Comparison of ENCODE assay signal across 11 mouse cellular contexts in the genomic region with DNA sequence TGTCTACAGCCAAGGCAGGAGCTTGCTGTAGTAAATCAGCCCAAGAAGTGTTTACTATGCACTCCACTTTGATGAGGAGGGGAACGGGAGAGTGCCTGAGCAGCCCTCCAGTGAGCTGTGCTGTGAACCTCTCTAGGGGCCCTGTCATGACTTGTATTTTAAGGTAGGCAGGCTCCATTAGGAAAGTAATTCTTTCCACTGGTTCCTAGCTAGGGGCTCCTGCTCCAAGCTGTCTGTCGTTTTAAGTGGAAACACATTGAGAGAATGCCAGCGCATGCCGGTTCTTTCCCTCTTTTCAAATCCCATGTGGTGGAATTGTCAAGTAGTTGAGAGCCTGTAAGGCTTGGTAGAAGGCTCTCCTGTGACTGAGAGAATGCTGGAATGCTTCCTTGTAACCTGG.
DNase-seq lines count a peak whose midpoint lies in the region; ATAC-seq and TF ChIP-seq lines count a peak whose summit lies in the region.
"Had no signal": no experiment of that assay in that cellular context is flagged by ENCODE, and none has a peak within 500 bp of the region (broad histone marks: within the 10 kb centered on the region; RNA-seq: fewer than 3 reads in every experiment).

No protein-coding gene starts in this region.

- peak overlapping the region; percentile 82 for H3K4me2 ChIP-seq in midbrain, embryonic 16.5 days (ENCODE audit: low read length)
- H3K4me2 ChIP-seq in intestine, postnatal 0 days (replicated peaks; ENCODE audit: low read depth), result no peak overlapping the region
- no peak overlapping the region for H3K4me2 ChIP-seq in intestine, embryonic 16.5 days (ENCODE audit: low read depth, low read length)
- H3K4me2 ChIP-seq: liver, embryonic 15.5 days; stomach, embryonic 15.5 days had no signal

- no peaks in the 10 kb centered on the region for H3K9me3 ChIP-seq in midbrain, embryonic 16.5 days (replicated peaks; ENCODE audit: control insufficient read depth, low read length, poor library complexity, severe bottlenecking)
- H3K9me3 ChIP-seq in intestine, postnatal 0 days (ENCODE audit: control insufficient read depth), result no peaks in the 10 kb centered on the region
- H3K9me3 ChIP-seq in intestine, embryonic 16.5 days (ENCODE audit: control insufficient read depth, low read length), result no peaks in the 10 kb centered on the region
- H3K9me3 ChIP-seq: liver, embryonic 15.5 days; stomach, embryonic 15.5 days had no signal

- no peaks in the 10 kb centered on the region for H3K27me3 ChIP-seq in midbrain, embryonic 16.5 days (ENCODE audit: control insufficient read depth, insufficient read depth, low read depth, low read length)
- 0 out of 2 replicates have a peak, but pooled peaks cover 16% of the 10 kb centered on the region for H3K27me3 ChIP-seq in intestine, postnatal 0 days (replicated peaks; ENCODE audit: control insufficient read depth, insufficient read depth, low read length)
- H3K27me3 ChIP-seq in intestine, embryonic 16.5 days (replicated peaks; ENCODE audit: control insufficient read depth, insufficient read depth, low read length), result 0 out of 2 replicates have a peak, but pooled peaks cover 12% of the 10 kb centered on the region
- H3K27me3 ChIP-seq: stomach, embryonic 15.5 days had no signal

- TF ChIP-seq CTCF in intestine, postnatal 0 days (IDR thresholded peaks at IDR 0.05; ENCODE audit: low read depth), result no peak

- 43% methylated on average over 4 of the region's 4 CpGs for WGBS in midbrain, embryonic 16.5 days
- WGBS in intestine, postnatal 0 days, result 56% methylated on average over 4 of the region's 4 CpGs
- WGBS in intestine, embryonic 16.5 days, result 59% methylated on average over 4 of the region's 4 CpGs

- DNase-seq in cerebellum, adult 11-12 months, result peak; percentile 43
- DNase-seq in cerebellum, postnatal 4 days (ENCODE audit: low spot score in 2 of 2), result no peak
- DNase-seq in cerebellum, postnatal 25 days, result peak; percentile 52 to 59
- DNase-seq in forelimb bud, embryonic 11.5 days (ENCODE audit: low read depth, low spot score), result peak; percentile 56
- no peak for DNase-seq in adrenal gland, adult 8-10 months
- DNase-seq: heart, adult 2 months had no signal

- peaks cover 16% of the 10 kb centered on the region for H3K4me1 ChIP-seq in midbrain, embryonic 16.5 days (ENCODE audit: control insufficient read depth, insufficient read depth, low read length)
- H3K4me1 ChIP-seq in intestine, postnatal 0 days (replicated peaks; ENCODE audit: control insufficient read depth, insufficient read depth, low read length), result no peaks in the 10 kb centered on the region
- 0 out of 2 replicates have a peak, but pooled peaks cover 3% of the 10 kb centered on the region for H3K4me1 ChIP-seq in intestine, embryonic 16.5 days (ENCODE audit: control insufficient read depth, insufficient read depth, low read length)
- H3K4me1 ChIP-seq: liver, embryonic 15.5 days had no signal

- H3K27ac ChIP-seq in midbrain, embryonic 16.5 days (ENCODE audit: low read length), result no peak overlapping the region
- H3K27ac ChIP-seq in intestine, postnatal 0 days (ENCODE audit: low read depth, low read length), result no peak overlapping the region
- no peak overlapping the region for H3K27ac ChIP-seq in intestine, embryonic 16.5 days (ENCODE audit: low read length)
- H3K27ac ChIP-seq: heart, adult 2 months; liver, embryonic 15.5 days; stomach, embryonic 15.5 days had no signal

- peak overlapping the region; percentile 49 for H3K4me3 ChIP-seq in midbrain, embryonic 16.5 days (ENCODE audit: low read depth, low read length)
- no peak overlapping the region for H3K4me3 ChIP-seq in intestine, postnatal 0 days (ENCODE audit: low read depth, low read length)
- H3K4me3 ChIP-seq in intestine, embryonic 16.5 days (ENCODE audit: low read length), result no peak overlapping the region
- H3K4me3 ChIP-seq: heart, adult 2 months; liver, embryonic 15.5 days; stomach, embryonic 15.5 days had no signal

- no peaks in the 10 kb centered on the region for H3K36me3 ChIP-seq in midbrain, embryonic 16.5 days (ENCODE audit: control insufficient read depth, insufficient read depth, low read length)
- H3K36me3 ChIP-seq in intestine, postnatal 0 days (ENCODE audit: control insufficient read depth, insufficient read depth), result no peaks in the 10 kb centered on the region
- H3K36me3 ChIP-seq in intestine, embryonic 16.5 days (ENCODE audit: control insufficient read depth, insufficient read depth, low read length), result no peaks in the 10 kb centered on the region
- H3K36me3 ChIP-seq: liver, embryonic 15.5 days; stomach, embryonic 15.5 days had no signal

- H3K9ac ChIP-seq in midbrain, embryonic 16.5 days (ENCODE audit: low read depth, low read length), result no peak overlapping the region
- H3K9ac ChIP-seq in intestine, postnatal 0 days (ENCODE audit: low read depth, low read length), result no peak overlapping the region
- no peak overlapping the region for H3K9ac ChIP-seq in intestine, embryonic 16.5 days (ENCODE audit: low read depth, low read length)
- H3K9ac ChIP-seq: liver, embryonic 15.5 days; stomach, embryonic 15.5 days had no signal

- no peak for ATAC-seq in midbrain, embryonic 16.5 days
- ATAC-seq in intestine, postnatal 0 days, result no peak
- ATAC-seq in intestine, embryonic 16.5 days, result no peak

Comparison
In these comparisons a context has a peak if more than half of its experiments do, and no peak if none do; other contexts are left out.
1. DNase-seq: peak in cerebellum, adult 11-12 months (single experiment), cerebellum, postnatal 25 days (2 of 2) and forelimb bud, embryonic 11.5 days (single experiment); none in cerebellum, postnatal 4 days (0 of 2) and adrenal gland, adult 8-10 months (single experiment).